Mouse (Mus musculus) G1E (cell line): ENCODE results near the gene Msln.

Experiments
- CTCF ChIP-seq: IDR thresholded peaks from 2 replicates; pipeline ENCODE4 v1.5.1; 2012; ENCODE audit warnings: low read depth, low read length, inconsistent platforms, mixed read lengths
- POLR2AphosphoS5 ChIP-seq: IDR thresholded peaks from 2 replicates; pipeline ENCODE4 v1.6.1; 2012; ENCODE audit warnings: low read depth, low read length, inconsistent platforms; ENCODE audit not compliant: insufficient replicate concordance
- TAL1 ChIP-seq: conservative IDR thresholded peaks from 2 replicates; pipeline ENCODE4 v1.6.1; 2012; ENCODE audit warnings: low read depth, low read length, inconsistent platforms, mixed read lengths

GRCm38 (mm10) chr17:25709994-25710393, 44.2 kb downstream of the Msln start:
- TF ChIP-seq CTCF (no peak), POLR2AphosphoS5 (no peak), TAL1 (no peak)
